In genomic region chr17:81017132-81017531, GRCm38 (mm10) we compare ENCODE assay signal across 12 mouse cellular contexts. TPM values are rescaled to one million over a fixed set of nuclear protein-coding genes. Genes with fewer than 3 reads are reported as not detected.
A peak's percentile ranks its signal among the peaks of the same experiment; 100 is the strongest.
DNase-seq lines count a peak whose midpoint lies in the region; ATAC-seq and TF ChIP-seq lines count a peak whose summit lies in the region.
"Had no signal": no experiment of that assay in that cellular context is flagged by ENCODE, and none has a peak within 500 bp of the region (broad histone marks: within the 10 kb centered on the region; RNA-seq: fewer than 3 reads in every experiment).

No protein-coding gene starts in this region.

- H3K9ac ChIP-seq in kidney, postnatal 0 days (ENCODE audit: low read depth, low read length): no peak overlapping the region
- no peak overlapping the region for H3K9ac ChIP-seq in forebrain, postnatal 0 days
- H3K9ac ChIP-seq in midbrain, embryonic 14.5 days (replicated peaks; ENCODE audit: low read length): no peak overlapping the region
- H3K9ac ChIP-seq: lung, embryonic 15.5 days had no signal

- no peak overlapping the region for H3K4me2 ChIP-seq in kidney, postnatal 0 days (ENCODE audit: low read length)
- H3K4me2 ChIP-seq in forebrain, postnatal 0 days (ENCODE audit: low read depth): no peak overlapping the region
- H3K4me2 ChIP-seq in midbrain, embryonic 14.5 days (ENCODE audit: low read length): no peak overlapping the region
- H3K4me2 ChIP-seq: lung, embryonic 15.5 days had no signal

- 52% methylated on average over 1 of the region's 1 CpGs for WGBS in kidney, postnatal 0 days
- WGBS in forebrain, postnatal 0 days: 47% methylated on average over 1 of the region's 1 CpGs
- WGBS in midbrain, embryonic 14.5 days: 36% methylated on average over 1 of the region's 1 CpGs

- H3K4me3 ChIP-seq in kidney, postnatal 0 days (replicated peaks; ENCODE audit: low read depth, low read length): no peak overlapping the region
- H3K4me3 ChIP-seq in forebrain, postnatal 0 days (ENCODE audit: low read depth, low read length): no peak overlapping the region
- no peak overlapping the region for H3K4me3 ChIP-seq in midbrain, embryonic 14.5 days (replicated peaks; ENCODE audit: low read depth, low read length)
- H3K4me3 ChIP-seq: lung, embryonic 15.5 days had no signal

- no peak for ATAC-seq in kidney, postnatal 0 days (replicated peaks; ENCODE audit: low FRiP score, low read depth)
- ATAC-seq in forebrain, postnatal 0 days: peak; percentile 61
- no peak; the same call in 1 of the 2 replicates for ATAC-seq in midbrain, embryonic 14.5 days (ENCODE audit: low FRiP score, low TSS enrichment)

- H3K4me1 ChIP-seq in kidney, postnatal 0 days (replicated peaks; ENCODE audit: insufficient read depth, low read length): no peaks in the 10 kb centered on the region
- H3K4me1 ChIP-seq in forebrain, postnatal 0 days (ENCODE audit: insufficient read depth): no peaks in the 10 kb centered on the region
- no peaks in the 10 kb centered on the region for H3K4me1 ChIP-seq in midbrain, embryonic 14.5 days (ENCODE audit: control insufficient read depth, insufficient read depth, low read length)

- no peak for DNase-seq in kidney, postnatal 0 days (ENCODE audit: low spot score)
- DNase-seq in kidney, postnatal 4 days: no peak
- peak; percentile 72 for DNase-seq in adipocyte (ENCODE audit: low spot score)
- peak; percentile 52 for DNase-seq in forebrain, postnatal 0 days
- peak; percentile 70 for DNase-seq in midbrain, embryonic 14.5 days
- no peak for DNase-seq in spleen, postnatal 4 days (ENCODE audit: low spot score in 2 of 2)
- DNase-seq in spleen, postnatal 36 days (ENCODE audit: low spot score in 2 of 2): no peak
- no peak for DNase-seq in testis, postnatal 10 days (ENCODE audit: low spot score)
- DNase-seq: gastrocnemius, postnatal 10 days; kidney, adult 11 months; thymus, adult 18-20 months had no signal

- peak; percentile 58 for TF ChIP-seq CTCF in kidney, postnatal 0 days (IDR thresholded peaks at IDR 0.05; ENCODE audit: low read depth)
- peak; percentile 55 for TF ChIP-seq CTCF in forebrain, postnatal 0 days (IDR thresholded peaks at IDR 0.05; ENCODE audit: low read depth)

- H3K36me3 ChIP-seq in kidney, postnatal 0 days (ENCODE audit: insufficient read depth, low read length): no peaks in the 10 kb centered on the region
- no peaks in the 10 kb centered on the region for H3K36me3 ChIP-seq in forebrain, postnatal 0 days (ENCODE audit: insufficient read depth)
- H3K36me3 ChIP-seq in midbrain, embryonic 14.5 days (ENCODE audit: control insufficient read depth, insufficient read depth, low read length): no peaks in the 10 kb centered on the region
- H3K36me3 ChIP-seq: lung, embryonic 15.5 days had no signal

- no peaks in the 10 kb centered on the region for H3K27me3 ChIP-seq in kidney, postnatal 0 days (ENCODE audit: insufficient read depth, low read length)
- H3K27me3 ChIP-seq in forebrain, postnatal 0 days (ENCODE audit: insufficient read depth, low read length): no peaks in the 10 kb centered on the region
- no peaks in the 10 kb centered on the region for H3K27me3 ChIP-seq in midbrain, embryonic 14.5 days (ENCODE audit: control insufficient read depth, insufficient read depth, low read length)
- H3K27me3 ChIP-seq: lung, embryonic 15.5 days had no signal

- no peak overlapping the region for H3K27ac ChIP-seq in kidney, postnatal 0 days
- no peak overlapping the region for H3K27ac ChIP-seq in forebrain, postnatal 0 days (ENCODE audit: low read depth, low read length)
- H3K27ac ChIP-seq in midbrain, embryonic 14.5 days (replicated peaks; ENCODE audit: low read depth, low read length): no peak overlapping the region
- H3K27ac ChIP-seq: lung, embryonic 15.5 days had no signal

- no peaks in the 10 kb centered on the region for H3K9me3 ChIP-seq in kidney, postnatal 0 days (replicated peaks; ENCODE audit: low read length)
- H3K9me3 ChIP-seq in forebrain, postnatal 0 days (ENCODE audit: low read length): no peaks in the 10 kb centered on the region
- no peaks in the 10 kb centered on the region for H3K9me3 ChIP-seq in midbrain, embryonic 14.5 days (ENCODE audit: control insufficient read depth, low read length)
- H3K9me3 ChIP-seq: lung, embryonic 15.5 days had no signal

RNA-seq across cellular contexts. Expression of gene Thumpd2, which starts 47.8 kb away (rescaled TPM):
- polyA plus RNA-seq in kidney, postnatal 0 days (2015; fragmentation: Nextera tagmentation; extraction: Ambion mirVana): 15.0 and 15.6 TPM in 2 replicates
- total RNA-seq in forebrain, postnatal 0 days (2014; rRNA removed): 4.9 and 5.6 TPM in 2 replicates
- polyA plus RNA-seq in forebrain, postnatal 0 days (2015; fragmentation: Nextera tagmentation; extraction: Ambion mirVana): 4.6 and 6.2 TPM in 2 replicates
- polyA plus RNA-seq in midbrain, embryonic 14.5 days (2014; fragmentation: Nextera tagmentation; extraction: Ambion mirVana): 7.6 and 9.1 TPM in 2 replicates

Comparison
In these comparisons a context has a peak if more than half of its experiments do, and no peak if none do; other contexts are left out.
1. DNase-seq: peak in adipocyte (single experiment), forebrain, postnatal 0 days (single experiment) and midbrain, embryonic 14.5 days (single experiment); none in kidney, postnatal 0 days (single experiment), kidney, postnatal 4 days (0 of 2), spleen, postnatal 4 days (0 of 2), spleen, postnatal 36 days (0 of 2) and testis, postnatal 10 days (single experiment).